Mouse (Mus musculus) T-cell, adult 2 months (primary cell): Measurements from ENCODE around the gene Aspa.

Experiments used
- DNase-seq: peaks from one replicate; pipeline ENCODE4 v3.0.0; 2022; ENCODE audit warnings: low spot score

The Aspa gene

GRCm38 (mm10) chr11:73257362-73257945, 71.9 kb downstream of the Aspa start:
- DNase-seq: no peak
